Mouse (Mus musculus) MEL (cell line): ENCODE results near the gene Unc119b. TPM values are rescaled to one million over a fixed set of nuclear protein-coding genes. Genes with fewer than 3 reads are reported as not detected.

Experiments used
- DNase-seq: peaks from one replicate; pipeline ENCODE4 v3.0.0; 2011; ENCODE audit warnings: low read depth, low spot score
- H3K27ac ChIP-seq: 2 replicates; pipeline ENCODE4 v1.5.1; 2012; ENCODE audit warnings: low read depth, mild to moderate bottlenecking, control low read depth, low read length, moderate library complexity; ENCODE audit not compliant: control insufficient read depth
- H3K27me3 ChIP-seq, 2 experiments: fragments of 150-350 bp in 1 of 2; sonication (generic) in 1 of 2; 2 replicates each; pipeline ENCODE4 v1.6.1; 2012; ENCODE audit warnings: low read length in 2 of 2, mild to moderate bottlenecking in 2 of 2, improper control_type of control experiment in 1 of 2, moderate library complexity in 1 of 2; ENCODE audit not compliant: insufficient read depth in 2 of 2, control insufficient read depth in 1 of 2
- H3K36me3 ChIP-seq, 2 experiments: 2 replicates each; pipeline ENCODE4 v1.6.1; 2012 to 2014; ENCODE audit warnings: low read length in 2 of 2, improper control_type of control experiment in 1 of 2, inconsistent platforms in 1 of 2, mild to moderate bottlenecking in 1 of 2; ENCODE audit not compliant: insufficient read depth in 2 of 2, control insufficient read depth in 1 of 2
- H3K4me1 ChIP-seq, 2 experiments: fragments of 150-350 bp in 1 of 2; sonication (generic) in 1 of 2; 2 replicates each; pipeline ENCODE4 v1.6.1; 2012; ENCODE audit warnings: low read length in 2 of 2, improper control_type of control experiment in 1 of 2, mild to moderate bottlenecking in 1 of 2; ENCODE audit not compliant: insufficient read depth in 2 of 2, control insufficient read depth in 1 of 2
- H3K4me3 ChIP-seq, 2 experiments: fragments of 150-350 bp in 1 of 2; sonication (generic) in 1 of 2; 2 replicates each; pipeline ENCODE4 v1.5.1; 2012; ENCODE audit warnings: low read depth in 2 of 2, low read length in 2 of 2, mild to moderate bottlenecking in 2 of 2, moderate library complexity in 2 of 2, control low read depth in 1 of 2, improper control_type of control experiment in 1 of 2; ENCODE audit not compliant: control insufficient read depth in 1 of 2, insufficient read depth in 1 of 2
- H3K79me2 ChIP-seq: 2 replicates; pipeline ENCODE4 v1.6.1; 2012; ENCODE audit warnings: mild to moderate bottlenecking, low read length, moderate library complexity; ENCODE audit not compliant: control insufficient read depth, poor library complexity, insufficient read depth
- H3K9ac ChIP-seq: 2 replicates; pipeline ENCODE4 v1.6.1; 2012; ENCODE audit warnings: low read depth, mild to moderate bottlenecking, control low read depth, low read length, moderate library complexity; ENCODE audit not compliant: control insufficient read depth, poor library complexity, severe bottlenecking
- H3K9me3 ChIP-seq: fragments of 150-350 bp; sonication (generic); replicated peaks from 2 replicates; pipeline ENCODE4 v1.6.1; 2012; ENCODE audit warnings: mild to moderate bottlenecking, low read length, improper control_type of control experiment, moderate library complexity; ENCODE audit not compliant: insufficient read depth
- CHD1 ChIP-seq: IDR thresholded peaks from 2 replicates; pipeline ENCODE4 v1.6.1; 2012; ENCODE audit warnings: low read depth, mild to moderate bottlenecking, inconsistent platforms, low read length, improper control_type of control experiment
- E2F4 ChIP-seq: IDR thresholded peaks from 2 replicates; pipeline ENCODE4 v1.6.1; 2011; ENCODE audit warnings: low read depth, low read length, improper control_type of control experiment, borderline replicate concordance
- HCFC1 ChIP-seq: IDR thresholded peaks from 2 replicates; pipeline ENCODE4 v1.6.1; 2012; ENCODE audit warnings: low read depth, mild to moderate bottlenecking, inconsistent platforms, low read length, improper control_type of control experiment, moderate library complexity
- MEF2A ChIP-seq: IDR thresholded peaks from 2 replicates; pipeline ENCODE4 v1.6.1; 2014; ENCODE audit warnings: low read depth, mild to moderate bottlenecking, inconsistent platforms, low read length, improper control_type of control experiment; ENCODE audit not compliant: poor library complexity, insufficient replicate concordance, severe bottlenecking; ENCODE audit errors: extremely low read depth
- MYC ChIP-seq: IDR thresholded peaks from 2 replicates; pipeline ENCODE4 v1.6.1; 2011; ENCODE audit warnings: low read depth, mild to moderate bottlenecking, low read length, improper control_type of control experiment, moderate library complexity
- RCOR1 ChIP-seq: IDR thresholded peaks from 2 replicates; pipeline ENCODE4 v1.6.1; 2012; ENCODE audit warnings: low read depth, mild to moderate bottlenecking, inconsistent platforms, low read length, improper control_type of control experiment
- TAL1 ChIP-seq: IDR thresholded peaks from 2 replicates; pipeline ENCODE4 v1.6.1; 2012; ENCODE audit warnings: mild to moderate bottlenecking, inconsistent platforms, low read length, moderate library complexity, mixed read lengths
- UBTF ChIP-seq: IDR thresholded peaks from 2 replicates; pipeline ENCODE4 v1.6.1; 2012; ENCODE audit warnings: low read depth, mild to moderate bottlenecking, inconsistent platforms, low read length, improper control_type of control experiment, moderate library complexity, borderline replicate concordance; ENCODE audit not compliant: insufficient read depth
- ZKSCAN1 ChIP-seq: IDR thresholded peaks from 2 replicates; pipeline ENCODE4 v1.6.1; 2012; ENCODE audit warnings: low read depth, mild to moderate bottlenecking, inconsistent platforms, low read length, improper control_type of control experiment, moderate library complexity
- ZMIZ1 ChIP-seq: IDR thresholded peaks from 2 replicates; pipeline ENCODE4 v1.6.1; 2012; ENCODE audit warnings: low read depth, mild to moderate bottlenecking, inconsistent platforms, low read length, improper control_type of control experiment, moderate library complexity
- ZNF384 ChIP-seq: IDR thresholded peaks from 2 replicates; pipeline ENCODE4 v1.6.1; 2012; ENCODE audit warnings: low read depth, mild to moderate bottlenecking, inconsistent platforms, low read length, improper control_type of control experiment
- polyA plus RNA-seq, 2 experiments: library from polyadenylated mRNA; stranded (reverse) in 1 of 2; unstranded in 1 of 2; fragments of >175 nt in 1 of 2; fragments of >200 nt in 1 of 2; gene quantifications; 2 replicates each; pipeline versions ENCODE4 v1.2.1 to v1.2.4; 2012; ENCODE audit warnings: low replicate concordance in 2 of 2, low read depth in 1 of 2; ENCODE audit not compliant: insufficient read length in 2 of 2, insufficient read depth in 1 of 2, missing spikeins in 1 of 2
- total RNA-seq: library from RNA; depleted of rRNA; stranded (reverse); fragments of 300-350 nt; gene quantifications from 2 replicates; pipeline ENCODE4 v1.2.3, GENCODE M21; 2012

The Unc119b gene
- total and polyA plus RNA-seq, 3 experiments, result 18.6 to 25.7 TPM; not detected in 1

- TF ChIP-seq MEF2A (peak; percentile 74; the same call in 1 of the 2 replicates), ZNF384 (no peak), HCFC1 (peak; percentile 88), ZMIZ1 (peak; percentile 90)
These were observed 23.5 kb upstream of the Unc119b start, which contains the start of gene Mlec (continued) for GRCm38 (mm10) chr5:115158040-115158983.

GRCm38 (mm10) chr5:115156933-115157589 lies 22.3 kb upstream of the Unc119b start:
- Histone ChIP-seq H3K36me3 (peaks cover 2 to 40% of the 10 kb centered on the region in 2 experiments; a peak in 3 of 4 replicates), H3K9me3 (no peaks in the 10 kb centered on the region), H3K27ac (peak overlapping the region; percentile 73), H3K4me1 (peaks cover 7 to 37% of the 10 kb centered on the region in 2 experiments), H3K4me3 (peak overlapping the region; percentile 79 to 87), H3K79me2 (peaks cover 64% of the 10 kb centered on the region), H3K27me3 (no peaks in the 10 kb centered on the region), H3K9ac (peak overlapping the region; percentile 92)
- DNase-seq, result peak; percentile 64
- TF ChIP-seq ZNF384 (peak; percentile 89), MYC (0 out of 2 replicates have a peak, but pooled peaks have one; percentile 5), UBTF (no peak)

- H3K27ac ChIP-seq, result peak overlapping the region; percentile 73
- H3K79me2 ChIP-seq, result peaks cover 67% of the 10 kb centered on the region
- TF ChIP-seq E2F4 (no peak), CHD1 (peak; percentile 39; the same call in 1 of the 2 replicates), ZKSCAN1 (no peak), ZMIZ1 (no peak), RCOR1 (no peak; the same call in 1 of the 2 replicates), TAL1 (no peak)
- DNase-seq, result no peak
- peak overlapping the region; percentile 79 to 87 for H3K4me3 ChIP-seq
- H3K9ac ChIP-seq, result peak overlapping the region; percentile 92
- no peaks in the 10 kb centered on the region for H3K9me3 ChIP-seq
- peaks cover 2 to 35% of the 10 kb centered on the region in 2 experiments for H3K36me3 ChIP-seq
- H3K27me3 ChIP-seq, result no peaks in the 10 kb centered on the region
- H3K4me1 ChIP-seq, result peaks cover 7 to 32% of the 10 kb centered on the region in 2 experiments
These were observed 21.6 kb upstream of the Unc119b start for GRCm38 (mm10) chr5:115156401-115156800.
